Mouse (Mus musculus) heart, postnatal 0 days (tissue): Measurements from ENCODE around the gene Qser1. TPM values are rescaled to one million over a fixed set of nuclear protein-coding genes. Genes with fewer than 3 reads are reported as not detected.

Source experiments
- ATAC-seq: fragments of 200-750 bp; cut with Nextera tagmentation; 2 replicates; pipeline ENCODE4 v1.8.0; 2017; ENCODE audit warnings: low read depth, moderate number of reproducible peaks, moderate library complexity; ENCODE audit not compliant: insufficient read depth
- DNase-seq: peaks from one replicate; pipeline ENCODE4 v3.0.0-alpha.2; 2016; ENCODE audit warnings: low spot score
- H3K27ac ChIP-seq: fragments of 300-500 bp; sonication (generic); 2 replicates; pipeline ENCODE4 v1.5.1; 2014; ENCODE audit warnings: low read depth, mild to moderate bottlenecking
- H3K27me3 ChIP-seq: fragments of 300-500 bp; sonication (generic); 2 replicates; pipeline ENCODE4 v1.6.1; 2014; ENCODE audit warnings: low read length, mixed read lengths; ENCODE audit not compliant: control insufficient read depth, insufficient read depth
- H3K36me3 ChIP-seq: fragments of 300-500 bp; sonication (generic); replicated peaks from 2 replicates; pipeline ENCODE4 v1.6.1; 2014; ENCODE audit warnings: low read length, mixed read lengths; ENCODE audit not compliant: control insufficient read depth, insufficient read depth
- H3K4me1 ChIP-seq: fragments of 300-500 bp; sonication (generic); 2 replicates; pipeline ENCODE4 v1.6.1; 2014; ENCODE audit warnings: antibody characterized with exemption; ENCODE audit not compliant: control insufficient read depth, insufficient read depth
- H3K4me2 ChIP-seq: fragments of 300-500 bp; sonication (generic); 2 replicates; pipeline ENCODE4 v1.6.1; 2014; ENCODE audit warnings: low read depth, mild to moderate bottlenecking, low read length, moderate library complexity
- H3K4me3 ChIP-seq: fragments of 300-500 bp; sonication (generic); 2 replicates; pipeline ENCODE4 v1.5.1; 2014; ENCODE audit warnings: low read depth, low read length
- H3K9ac ChIP-seq: fragments of 300-500 bp; sonication (generic); replicated peaks from 2 replicates; pipeline ENCODE4 v1.6.1; 2014; ENCODE audit warnings: low read depth, low read length, mixed read lengths
- H3K9me3 ChIP-seq: fragments of 300-500 bp; sonication (generic); replicated peaks from 2 replicates; pipeline ENCODE4 v1.6.1; 2016; ENCODE audit warnings: low read length; ENCODE audit not compliant: control insufficient read depth
- CTCF ChIP-seq: IDR thresholded peaks from 2 replicates; pipeline ENCODE4 v1.5.1; 2016; ENCODE audit warnings: antibody characterized with exemption, control low read depth, low read depth
- EP300 ChIP-seq: IDR thresholded peaks from 2 replicates; pipeline ENCODE4 v1.6.1; 2016; ENCODE audit warnings: antibody characterized with exemption, low read depth
- whole genome bisulfite sequencing: fragments of 180-500 bp; shearing (Covaris S2); extraction: QIAGEN DNeasy Blood & Tissue Kit; methylation state at CpG from one replicate; pipeline ENCODE4 v1.1.7; 2014; 5-methylcytosine and 5-hydroxymethylcytosine counted together
- polyA plus RNA-seq: library from polyadenylated mRNA; unstranded; fragments of >200 nt; fragmentation: Nextera tagmentation; extraction: Ambion mirVana; gene quantifications from 2 replicates; pipeline ENCODE4 v1.2.1, GENCODE M21; 2015
- total RNA-seq: library from RNA; depleted of rRNA; stranded (reverse); fragments of >200 nt; gene quantifications from 2 replicates; pipeline ENCODE4 v1.2.3, GENCODE M21; 2014; ENCODE audit warnings: low replicate concordance

The Qser1 gene
- total and polyA plus RNA-seq, 2 experiments from 2014 or later: 3.4 to 7.6 TPM

DNA sequence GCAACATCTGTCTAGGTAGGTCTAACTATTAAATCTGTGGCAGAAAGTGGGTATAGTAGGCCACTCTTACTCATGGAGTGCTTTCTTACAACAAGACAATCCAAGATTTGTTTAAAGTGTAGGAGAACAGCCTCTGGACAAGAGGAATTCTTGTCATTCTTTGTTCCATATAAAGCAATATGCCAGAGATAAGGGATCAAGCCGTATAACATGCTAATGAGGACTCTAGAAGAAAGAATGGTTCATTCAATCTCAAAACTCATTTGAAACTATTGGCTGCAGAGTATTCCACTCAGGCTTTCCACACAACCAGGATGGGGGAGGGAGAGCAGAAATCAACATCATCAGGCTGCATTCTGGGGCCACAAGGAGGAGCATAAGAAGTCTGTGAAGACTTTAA, 89.2 kb downstream of the Qser1 start:
- DNase-seq (no peak), ATAC-seq (no peak)
- Histone ChIP-seq H3K27me3 (no peaks in the 10 kb centered on the region), H3K36me3 (no peaks in the 10 kb centered on the region), H3K9ac (no peak overlapping the region), H3K4me2 (no peak overlapping the region), H3K4me1 (no peaks in the 10 kb centered on the region), H3K4me3 (no peak overlapping the region), H3K27ac (no peak overlapping the region), H3K9me3 (no peaks in the 10 kb centered on the region)
- TF ChIP-seq EP300 (no peak), CTCF (no peak)
- 67% methylated on average over 1 of the region's 1 CpGs for WGBS

DNA sequence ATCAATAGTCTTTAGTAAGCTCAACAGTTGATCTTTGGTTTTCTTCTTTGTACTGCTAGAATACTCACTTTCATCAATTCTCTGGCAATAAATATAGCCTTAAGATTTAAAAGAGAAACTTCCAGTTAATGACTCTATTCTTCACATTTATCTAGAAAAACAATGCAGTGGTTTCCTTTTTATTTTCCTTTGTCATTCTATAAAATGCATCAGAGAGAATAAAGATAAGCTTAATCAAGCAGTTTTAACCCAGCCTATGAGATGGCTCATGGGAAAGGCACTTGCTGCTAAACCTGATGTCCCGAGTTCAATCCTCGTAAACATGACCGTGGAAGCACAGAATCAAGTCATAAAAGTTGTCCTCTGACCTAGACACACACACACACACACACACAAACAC, 94.5 kb downstream of the Qser1 start:
- H3K36me3 ChIP-seq: no peaks in the 10 kb centered on the region
- ATAC-seq (no peak), DNase-seq (no peak)
- H3K4me3 ChIP-seq: no peak overlapping the region
- no peaks in the 10 kb centered on the region for H3K9me3 ChIP-seq
- no peaks in the 10 kb centered on the region for H3K27me3 ChIP-seq
- no peak for TF ChIP-seq EP300
- no peak for TF ChIP-seq CTCF
- H3K4me2 ChIP-seq: no peak overlapping the region
- H3K4me1 ChIP-seq: no peaks in the 10 kb centered on the region
- no peak overlapping the region for H3K9ac ChIP-seq
- 88% methylated on average over 3 of the region's 3 CpGs for WGBS
- H3K27ac ChIP-seq: no peak overlapping the region

DNA sequence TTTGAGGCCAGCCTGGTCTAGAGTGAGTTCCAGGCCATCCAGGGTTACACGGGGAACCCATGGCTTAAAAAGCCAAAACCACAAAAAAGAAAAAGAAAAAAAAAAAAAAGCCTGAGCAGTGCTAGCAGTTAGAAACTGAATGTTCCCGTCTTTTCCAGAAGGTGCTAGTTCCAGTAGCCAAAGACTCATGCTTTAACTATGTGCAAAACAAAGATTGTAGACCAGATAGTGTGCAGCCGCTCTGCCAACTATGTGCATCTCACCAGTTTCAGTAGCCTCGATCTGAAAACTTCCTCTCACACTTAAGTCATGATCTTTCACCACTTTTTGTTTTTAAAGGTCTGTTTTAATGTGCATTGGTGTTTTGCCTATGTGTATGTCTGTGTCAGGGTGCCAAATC, 98.7 kb downstream of the Qser1 start:
- Histone ChIP-seq H3K27ac (no peak overlapping the region), H3K9me3 (no peaks in the 10 kb centered on the region), H3K27me3 (no peaks in the 10 kb centered on the region), H3K4me1 (0 out of 2 replicates have a peak, but pooled peaks cover under 1% of the 10 kb centered on the region), H3K9ac (no peak overlapping the region), H3K4me2 (no peak overlapping the region), H3K4me3 (no peak overlapping the region), H3K36me3 (no peaks in the 10 kb centered on the region)
- no peak for TF ChIP-seq CTCF
- no peak for TF ChIP-seq EP300
- DNase-seq: no peak
- 76% methylated on average over 4 of the region's 4 CpGs for WGBS
- ATAC-seq: no peak

DNA sequence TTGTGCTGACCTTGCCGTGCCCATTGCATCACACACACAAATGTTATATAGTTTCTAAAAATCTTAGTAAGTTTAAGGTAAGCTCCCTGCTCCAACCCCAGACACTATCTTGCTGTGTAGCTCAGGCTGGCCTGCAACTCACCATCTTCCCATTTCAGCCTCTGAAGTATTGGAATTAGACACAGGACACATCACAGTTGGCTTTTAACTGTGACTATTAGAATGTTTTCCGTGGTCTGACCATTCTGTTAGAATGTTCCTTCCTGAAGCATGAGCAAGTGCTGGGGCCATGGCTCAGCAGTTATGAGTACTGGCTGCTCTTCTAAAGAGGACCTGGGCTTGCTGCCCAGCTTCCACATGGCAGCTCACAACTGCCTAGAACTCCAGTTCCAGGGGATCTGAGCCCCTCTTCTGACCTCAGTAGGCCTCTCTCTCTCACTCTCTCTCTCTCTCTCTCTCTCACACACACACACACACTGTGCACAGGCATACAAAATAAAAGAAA, 99.3 kb downstream of the Qser1 start:
- 63% methylated on average over 2 of the region's 2 CpGs for WGBS

DNA sequence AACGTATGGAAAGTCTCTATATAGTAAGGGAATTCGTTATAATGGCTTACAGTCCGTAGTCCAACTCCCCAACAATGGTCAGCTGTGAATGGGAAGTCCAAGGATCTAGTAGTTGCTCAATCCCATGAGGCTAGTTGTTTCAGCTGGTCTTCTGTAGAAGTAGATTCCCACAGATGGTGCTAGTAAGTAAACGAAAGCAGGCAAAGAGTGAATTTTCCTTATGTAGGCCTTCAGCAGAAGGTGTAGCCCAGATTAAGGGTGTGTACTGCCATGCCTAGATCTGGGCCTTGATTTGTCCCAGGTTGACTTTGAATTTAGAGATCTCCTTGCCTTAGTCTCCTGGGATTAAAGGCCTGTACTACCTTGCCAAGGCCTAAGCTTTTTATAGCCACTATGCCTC, 100.3 kb downstream of the Qser1 start, which contains the start of gene Pin1rt1:
Gene Pin1rt1, minus strand, starts transcription at position 101 of the 400 bp plus-strand sequence.
- DNase-seq: no peak
- Histone ChIP-seq H3K27ac (no peak within 1 kb of the TSS), H3K4me3 (no peak within 1 kb of the TSS), H3K9ac (no peak within 1 kb of the TSS), H3K9me3 (no peaks in the 10 kb centered on the region), H3K36me3 (no peaks in the 10 kb centered on the region), H3K4me2 (no peak within 1 kb of the TSS), H3K4me1 (0 out of 2 replicates have a peak, but pooled peaks cover 6% of the 10 kb centered on the region), H3K27me3 (no peaks in the 10 kb centered on the region)
- WGBS: 89% methylated on average over 4 of the region's 4 CpGs
- ATAC-seq: no peak
- TF ChIP-seq CTCF (no peak), EP300 (no peak)

More for the DNA sequence above, 99.3 kb downstream of the Qser1 start:
- no peaks in the 10 kb centered on the region for H3K27me3 ChIP-seq
- no peak overlapping the region for H3K4me2 ChIP-seq
- no peak for TF ChIP-seq CTCF
- no peak for TF ChIP-seq EP300
- DNase-seq (no peak), ATAC-seq (no peak)
- H3K27ac ChIP-seq: no peak overlapping the region
- H3K36me3 ChIP-seq: no peaks in the 10 kb centered on the region
- H3K9me3 ChIP-seq: no peaks in the 10 kb centered on the region
- H3K4me1 ChIP-seq: 0 out of 2 replicates have a peak, but pooled peaks cover 4% of the 10 kb centered on the region
- no peak overlapping the region for H3K9ac ChIP-seq
- no peak overlapping the region for H3K4me3 ChIP-seq

DNA sequence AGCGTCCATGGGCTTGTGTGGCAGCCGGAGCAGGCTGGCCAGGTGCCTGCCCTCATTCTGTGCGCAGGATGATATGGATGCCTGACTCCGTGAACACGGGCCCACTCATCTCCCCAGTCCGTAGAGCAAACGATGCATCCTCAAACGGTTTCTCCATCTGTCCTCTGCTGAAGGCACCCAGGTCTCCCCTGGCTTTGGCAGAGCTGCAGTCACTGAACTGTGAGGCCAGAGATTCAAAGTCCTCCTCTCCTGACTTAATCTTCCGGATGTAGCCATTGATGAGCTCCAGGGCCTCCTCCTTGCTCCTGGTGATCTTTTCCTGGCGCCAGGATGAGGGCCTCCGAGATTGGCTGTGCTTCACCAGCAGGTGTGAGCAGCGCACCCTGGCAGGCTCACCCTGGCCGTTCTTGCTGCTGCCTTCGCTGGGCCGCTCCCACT, 102.3 kb downstream of the Qser1 start:
- H3K4me1 ChIP-seq: peaks cover 12% of the 10 kb centered on the region; the same call in 1 of the 2 replicates
- H3K4me2 ChIP-seq: no peak overlapping the region
- no peaks in the 10 kb centered on the region for H3K9me3 ChIP-seq
- ATAC-seq (no peak), DNase-seq (no peak)
- no peaks in the 10 kb centered on the region for H3K27me3 ChIP-seq
- no peak overlapping the region for H3K4me3 ChIP-seq
- TF ChIP-seq EP300 (no peak), CTCF (no peak)
- no peaks in the 10 kb centered on the region for H3K36me3 ChIP-seq
- no peak overlapping the region for H3K9ac ChIP-seq
- no peak overlapping the region for H3K27ac ChIP-seq
- WGBS: 40% methylated on average over 15 of the region's 15 CpGs
